Mouse (Mus musculus) G1E (cell line): Measurements from ENCODE around the gene Sec61b. TPM values are rescaled to one million over a fixed set of nuclear protein-coding genes. Genes with fewer than 3 reads are reported as not detected.

Experiments
- ATAC-seq: 2 replicates; pipeline ENCODE4 v1.8.0; 2016; ENCODE audit warnings: mild to moderate bottlenecking; ENCODE audit not compliant: insufficient number of reproducible peaks, poor library complexity, low FRiP score, severe bottlenecking; ENCODE audit errors: extremely low read depth
- DNase-seq: peaks from one replicate; pipeline ENCODE4 v3.0.0; 2012; ENCODE audit warnings: low spot score
- H3K27me3 ChIP-seq: 2 replicates; pipeline ENCODE4 v1.6.1; 2012; ENCODE audit warnings: mild to moderate bottlenecking, low read length, inconsistent platforms; ENCODE audit not compliant: insufficient read depth
- H3K36me3 ChIP-seq: replicated peaks from 2 replicates; pipeline ENCODE3; 2012; ENCODE audit warnings: mild to moderate bottlenecking, inconsistent platforms
- H3K4me1 ChIP-seq: 2 replicates; pipeline ENCODE4 v1.6.1; 2012; ENCODE audit warnings: low read depth, low read length, inconsistent platforms, mixed read lengths; ENCODE audit not compliant: insufficient read depth
- H3K4me3 ChIP-seq: 2 replicates; pipeline ENCODE4 v1.5.1; 2012; ENCODE audit warnings: low read depth, mild to moderate bottlenecking, inconsistent platforms, low read length, moderate library complexity, mixed read lengths
- H3K9me3 ChIP-seq: replicated peaks from 2 replicates; pipeline ENCODE4 v1.6.1; 2012; ENCODE audit warnings: inconsistent platforms
- CTCF ChIP-seq: IDR thresholded peaks from 2 replicates; pipeline ENCODE4 v1.5.1; 2012; ENCODE audit warnings: low read depth, low read length, inconsistent platforms, mixed read lengths
- GATA1 ChIP-seq: IDR thresholded peaks from 2 replicates; pipeline ENCODE4 v1.6.1; 2012; ENCODE audit warnings: borderline replicate concordance, low read length, inconsistent platforms, mixed read lengths
- GATA2 ChIP-seq: IDR thresholded peaks from 2 replicates; pipeline ENCODE4 v1.6.1; 2012; ENCODE audit warnings: low read depth, low read length, inconsistent platforms, borderline replicate concordance
- POLR2AphosphoS5 ChIP-seq: IDR thresholded peaks from 2 replicates; pipeline ENCODE4 v1.6.1; 2012; ENCODE audit warnings: low read depth, low read length, inconsistent platforms; ENCODE audit not compliant: insufficient replicate concordance
- TAL1 ChIP-seq: conservative IDR thresholded peaks from 2 replicates; pipeline ENCODE4 v1.6.1; 2012; ENCODE audit warnings: low read depth, low read length, inconsistent platforms, mixed read lengths
- polyA plus RNA-seq: library from polyadenylated mRNA; stranded (reverse); fragments of >175 nt; gene quantifications from 2 replicates; pipeline ENCODE4 v1.2.3, GENCODE M21; 2012
- total RNA-seq, 2 experiments: library from RNA; stranded (forward) in 1 of 2; stranded (reverse) in 1 of 2; fragments of 200-1000 nt in 1 of 2; fragments of >200 nt in 1 of 2; fragmentation: Nextera tagmentation in 1 of 2; gene quantifications; 2 replicates each; pipeline ENCODE4 v1.2.3; 2014 to 2017

Gene Sec61b
- total RNA-seq (2014; fragmentation: Nextera tagmentation): 75.2 and 77.9 TPM in 2 replicates
- total RNA-seq (2017): 145 and 188 TPM in 2 replicates
- 119 and 157 TPM in 2 replicates for polyA plus RNA-seq

GRCm38 (mm10) chr4:47473968-47474729 lies at the start of gene Sec61b, which contains the start of gene Alg2:
TSS of gene Sec61b (plus strand) at chr4:47474658.
TSS of gene Alg2 (minus strand) at chr4:47474333.
- TF ChIP-seq CTCF: no peak
- TF ChIP-seq POLR2AphosphoS5: no peak
- no peak for TF ChIP-seq GATA1
- no peak for TF ChIP-seq TAL1
- TF ChIP-seq GATA2: no peak
- ATAC-seq: peak; percentile 91
- peak; percentile 93 for DNase-seq
- H3K36me3 ChIP-seq: peaks cover 69% of the 10 kb centered on the region
- peak within 1 kb of the TSS; percentile 98 for H3K4me3 ChIP-seq
- H3K27me3 ChIP-seq: no peaks in the 10 kb centered on the region
- peaks cover 43% of the 10 kb centered on the region for H3K4me1 ChIP-seq
- H3K9me3 ChIP-seq: no peaks in the 10 kb centered on the region

- no peak for ATAC-seq
- no peak for DNase-seq
- peaks cover 5% of the 10 kb centered on the region; the same call in 1 of the 2 replicates for H3K4me1 ChIP-seq
- H3K36me3 ChIP-seq: no peaks in the 10 kb centered on the region
- no peaks in the 10 kb centered on the region for H3K27me3 ChIP-seq
- H3K4me3 ChIP-seq: no peak overlapping the region
- TF ChIP-seq TAL1 (no peak), GATA1 (no peak), CTCF (no peak), POLR2AphosphoS5 (no peak), GATA2 (no peak)
- H3K9me3 ChIP-seq: no peaks in the 10 kb centered on the region
Observed at GRCm38 (mm10) chr4:47425247-47425830, 49.1 kb upstream of the Sec61b start.

- ATAC-seq: no peak
Observed at GRCm38 (mm10) chr4:47427606-47428005, 46.9 kb upstream of the Sec61b start.

GRCm38 (mm10) chr4:47430557-47430956 lies 43.9 kb upstream of the Sec61b start:
- ATAC-seq (no peak), DNase-seq (no peak)
- H3K4me1 ChIP-seq: no peaks in the 10 kb centered on the region
- H3K9me3 ChIP-seq: no peaks in the 10 kb centered on the region
- H3K36me3 ChIP-seq: no peaks in the 10 kb centered on the region
- H3K27me3 ChIP-seq: peaks cover 3% of the 10 kb centered on the region; the same call in 1 of the 2 replicates
- no peak overlapping the region for H3K4me3 ChIP-seq
- TF ChIP-seq GATA2 (no peak), POLR2AphosphoS5 (no peak), TAL1 (no peak), GATA1 (no peak), CTCF (no peak)

More at GRCm38 (mm10) chr4:47427606-47428005, 46.9 kb upstream of the Sec61b start:
- Histone ChIP-seq H3K27me3 (no peaks in the 10 kb centered on the region), H3K36me3 (no peaks in the 10 kb centered on the region), H3K4me1 (peaks cover 1% of the 10 kb centered on the region; the same call in 1 of the 2 replicates), H3K9me3 (no peaks in the 10 kb centered on the region), H3K4me3 (no peak overlapping the region)
- no peak for TF ChIP-seq GATA1
- TF ChIP-seq TAL1: no peak
- no peak for TF ChIP-seq POLR2AphosphoS5
- no peak for TF ChIP-seq CTCF
- TF ChIP-seq GATA2: no peak
- DNase-seq: no peak

GRCm38 (mm10) chr4:47431081-47431480 lies 43.4 kb upstream of the Sec61b start:
- TF ChIP-seq GATA1 (no peak), POLR2AphosphoS5 (no peak), TAL1 (no peak), GATA2 (no peak), CTCF (no peak)
- Histone ChIP-seq H3K4me3 (no peak overlapping the region), H3K36me3 (no peaks in the 10 kb centered on the region), H3K9me3 (no peaks in the 10 kb centered on the region), H3K27me3 (peaks cover 3% of the 10 kb centered on the region; the same call in 1 of the 2 replicates), H3K4me1 (no peaks in the 10 kb centered on the region)
- ATAC-seq (no peak), DNase-seq (no peak)

- TF ChIP-seq POLR2AphosphoS5: no peak
- no peak for TF ChIP-seq CTCF
- TF ChIP-seq TAL1: no peak
- TF ChIP-seq GATA2: no peak
- no peak for TF ChIP-seq GATA1
- H3K4me3 ChIP-seq: no peak overlapping the region
- peaks cover 5% of the 10 kb centered on the region for H3K4me1 ChIP-seq
- H3K27me3 ChIP-seq: peaks cover 3% of the 10 kb centered on the region; the same call in 1 of the 2 replicates
- no peaks in the 10 kb centered on the region for H3K9me3 ChIP-seq
- H3K36me3 ChIP-seq: no peaks in the 10 kb centered on the region
- DNase-seq (no peak), ATAC-seq (no peak)
Observed at GRCm38 (mm10) chr4:47432766-47433165, 41.7 kb upstream of the Sec61b start.
